Mouse (Mus musculus): ENCODE data around the gene Spata31. TPM values are rescaled to one million over a fixed set of nuclear protein-coding genes. Genes with fewer than 3 reads are reported as not detected.

The Spata31 gene
- polyA plus RNA-seq (2015; fragmentation: Nextera tagmentation; extraction: Ambion mirVana) = not detected in 2 replicates

GRCm38 (mm10) chr13:64917191-64917590 lies at the start of gene Spata31:
Spata31 (plus strand) TSS chr13:64917406.
- H3K9ac ChIP-seq (replicated peaks) = no peak within 1 kb of the TSS
- WGBS = 90% methylated on average over 1 of the region's 1 CpGs
- ATAC-seq (replicated peaks) = no peak
- H3K4me1 ChIP-seq = no peaks in the 10 kb centered on the region
- H3K4me2 ChIP-seq (replicated peaks) = no peak within 1 kb of the TSS
- H3K27me3 ChIP-seq = no peaks in the 10 kb centered on the region
- no peak within 1 kb of the TSS for H3K4me3 ChIP-seq
- H3K9me3 ChIP-seq = no peaks in the 10 kb centered on the region
- H3K36me3 ChIP-seq = no peaks in the 10 kb centered on the region
- H3K27ac ChIP-seq (replicated peaks) = no peak within 1 kb of the TSS

- H3K9ac ChIP-seq (replicated peaks) = no peak overlapping the region
- H3K27me3 ChIP-seq = no peaks in the 10 kb centered on the region
- H3K4me1 ChIP-seq = peaks cover 9% of the 10 kb centered on the region; the same call in 1 of the 2 replicates
- ATAC-seq (replicated peaks) = 0 out of 2 replicates have a peak, but pooled peaks have one; percentile 67
- WGBS = 10% methylated on average over 1 of the region's 1 CpGs
- H3K4me3 ChIP-seq = no peak overlapping the region
- H3K27ac ChIP-seq (replicated peaks) = no peak overlapping the region
- H3K4me2 ChIP-seq (replicated peaks) = no peak overlapping the region; the same call in 1 of the 2 replicates
- H3K36me3 ChIP-seq = no peaks in the 10 kb centered on the region
- H3K9me3 ChIP-seq = no peaks in the 10 kb centered on the region
Measured at GRCm38 (mm10) chr13:64903132-64903531, 14.1 kb upstream of the Spata31 start.

- Histone ChIP-seq H3K4me1 (peaks cover 9% of the 10 kb centered on the region; the same call in 1 of the 2 replicates), H3K27me3 (no peaks in the 10 kb centered on the region), H3K36me3 (no peaks in the 10 kb centered on the region), H3K9me3 (no peaks in the 10 kb centered on the region), H3K4me3 (peak within 1 kb of the TSS; percentile 29), H3K9ac (replicated peaks) (peak within 1 kb of the TSS; percentile 45), H3K4me2 (replicated peaks) (peak within 1 kb of the TSS; percentile 45), H3K27ac (replicated peaks) (peak within 1 kb of the TSS; percentile 54; the same call in 1 of the 2 replicates)
- 3% methylated on average over 16 of the region's 16 CpGs for WGBS
- peak; percentile 98 for ATAC-seq (replicated peaks)
Measured at GRCm38 (mm10) chr13:64903585-64904208, 13.5 kb upstream of the Spata31 start, which contains the start of gene Cntnap3. Cntnap3 (minus strand) TSS chr13:64903955.

Other genes starting within 250 kb of the Spata31 start
- gene Cntnap3, start 13.5 kb upstream of the Spata31 start, polyA plus RNA-seq (2015; fragmentation: Nextera tagmentation; extraction: Ambion mirVana) = 3.0 and 3.3 TPM in 2 replicates
- not detected in 2 replicates for gene Spata31d1c, start 115.7 kb downstream of the Spata31 start, polyA plus RNA-seq (2015; fragmentation: Nextera tagmentation; extraction: Ambion mirVana)
- gene Prss47, start 135.4 kb downstream of the Spata31 start, polyA plus RNA-seq (2015; fragmentation: Nextera tagmentation; extraction: Ambion mirVana) = not detected in 2 replicates
- 34.8 and 36.3 TPM in 2 replicates for gene Mfsd14b, start 195.6 kb downstream of the Spata31 start, polyA plus RNA-seq (2015; fragmentation: Nextera tagmentation; extraction: Ambion mirVana)
- not detected in 2 replicates for gene Olfr465-ps1, start 220.7 kb downstream of the Spata31 start, polyA plus RNA-seq (2015; fragmentation: Nextera tagmentation; extraction: Ambion mirVana)
- not detected in 2 replicates for gene Olfr466, start 232.8 kb downstream of the Spata31 start, polyA plus RNA-seq (2015; fragmentation: Nextera tagmentation; extraction: Ambion mirVana)

All from forebrain, embryonic 15.5 days (tissue).